Mouse (Mus musculus) liver, embryonic 16.5 days (tissue): ENCODE results near the gene Tbc1d16. TPM values are rescaled to one million over a fixed set of nuclear protein-coding genes. Genes with fewer than 3 reads are reported as not detected.
"Not testable (repeated sequence)": the region's sequence is repeated elsewhere in the genome, so short reads cannot be mapped to it uniquely, and the experiment has no call there.

ENCODE experiments used
- ATAC-seq: fragments of 200-750 bp; cut with Nextera tagmentation; 2 replicates; pipeline ENCODE4 v1.8.0; 2017; ENCODE audit warnings: low read depth, mild to moderate bottlenecking, moderate number of reproducible peaks, moderate library complexity
- H3K27ac ChIP-seq: fragments of 300-500 bp; sonication (generic); 2 replicates; pipeline ENCODE4 v1.5.1; 2014; ENCODE audit warnings: mild to moderate bottlenecking, low read length
- H3K27me3 ChIP-seq: fragments of 300-500 bp; sonication (generic); 2 replicates; pipeline ENCODE4 v1.6.1; 2014; ENCODE audit warnings: low read depth, low read length, mixed read lengths; ENCODE audit not compliant: control insufficient read depth, insufficient read depth
- H3K36me3 ChIP-seq: fragments of 300-500 bp; sonication (generic); 2 replicates; pipeline ENCODE4 v1.6.1; 2014; ENCODE audit warnings: mild to moderate bottlenecking; ENCODE audit not compliant: control insufficient read depth, insufficient read depth
- H3K4me1 ChIP-seq: fragments of 300-500 bp; sonication (generic); 2 replicates; pipeline ENCODE4 v1.6.1; 2014; ENCODE audit warnings: low read depth, low read length, mixed read lengths; ENCODE audit not compliant: control insufficient read depth
- H3K4me2 ChIP-seq: fragments of 300-500 bp; sonication (generic); 2 replicates; pipeline ENCODE4 v1.6.1; 2014; ENCODE audit warnings: low read depth, low read length, mixed read lengths
- H3K4me3 ChIP-seq: fragments of 300-500 bp; sonication (generic); 2 replicates; pipeline ENCODE4 v1.5.1; 2014; ENCODE audit warnings: low read depth, mild to moderate bottlenecking, low read length
- H3K9ac ChIP-seq: fragments of 300-500 bp; sonication (generic); 2 replicates; pipeline ENCODE4 v1.6.1; 2014; ENCODE audit warnings: low read depth, low read length
- H3K9me3 ChIP-seq: fragments of 300-500 bp; sonication (generic); replicated peaks from 2 replicates; pipeline ENCODE4 v1.6.1; 2016; ENCODE audit warnings: low read length; ENCODE audit not compliant: control insufficient read depth
- WGBS: fragments of 180-500 bp; shearing (Covaris S2); extraction: QIAGEN DNeasy Blood & Tissue Kit; methylation state at CpG from one replicate; pipeline ENCODE4 v1.1.7; 2014; ENCODE audit not compliant: insufficient replicate concordance; 5-methylcytosine and 5-hydroxymethylcytosine counted together
- polyA plus RNA-seq: library from polyadenylated mRNA; unstranded; fragments of >200 nt; fragmentation: Nextera tagmentation; extraction: Ambion mirVana; gene quantifications from 2 replicates; pipeline ENCODE4 v1.2.1, GENCODE M21; 2015

Gene Tbc1d16
- polyA plus RNA-seq, 1 experiment from 2014 or later, result 1.8 TPM

- H3K9ac ChIP-seq, result no peak overlapping the region
- 12% methylated on average over 7 of the region's 7 CpGs for WGBS
- H3K4me3 ChIP-seq, result no peak overlapping the region
- H3K4me2 ChIP-seq, result no peak overlapping the region
- H3K9me3 ChIP-seq, result no peaks in the 10 kb centered on the region
- H3K36me3 ChIP-seq, result no peaks in the 10 kb centered on the region
- ATAC-seq, result no peak; the same call in 1 of the 2 replicates
- H3K27me3 ChIP-seq, result no peaks in the 10 kb centered on the region
- H3K27ac ChIP-seq, result no peak overlapping the region
- no peaks in the 10 kb centered on the region; the same call in 1 of the 2 replicates for H3K4me1 ChIP-seq
These were observed 117.0 kb downstream of the Tbc1d16 start for GRCm38 (mm10) chr11:119111345-119111744.

DNA sequence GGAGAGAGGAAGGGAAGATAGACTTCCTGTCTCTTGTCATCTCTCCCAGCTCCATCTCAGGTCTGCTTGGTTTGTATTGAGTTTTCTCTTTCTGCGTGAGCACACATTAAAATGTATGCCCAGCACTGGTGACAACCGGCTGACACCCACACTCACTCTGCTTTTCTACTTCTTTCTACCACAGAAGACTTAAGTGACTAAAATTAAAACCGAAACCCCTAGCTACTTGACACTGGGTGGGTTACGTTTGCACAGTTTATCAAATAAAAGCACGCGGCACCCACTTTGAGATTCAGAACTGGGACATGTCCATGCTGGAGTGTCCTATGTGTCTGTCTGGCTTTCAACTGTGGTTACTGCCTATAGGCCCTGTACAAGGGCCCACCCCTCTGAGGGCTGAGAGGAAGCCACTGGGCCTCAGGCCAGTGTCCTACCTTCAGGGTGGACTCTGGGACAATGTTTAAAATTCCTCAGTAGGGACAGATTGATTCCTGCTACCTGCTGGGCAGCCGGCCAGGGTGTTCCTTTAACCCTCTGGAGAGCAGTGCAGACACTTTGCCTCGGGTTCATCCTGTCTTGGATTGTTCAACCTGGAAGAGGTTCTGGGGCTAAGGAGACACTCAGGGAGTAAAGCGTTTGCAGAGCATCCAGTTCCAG is 118.8 kb downstream of the Tbc1d16 start:
- ATAC-seq, result peak; percentile 85
- H3K4me1 ChIP-seq, result peaks cover 3% of the 10 kb centered on the region
- WGBS, result 50% methylated on average over 9 of the region's 9 CpGs

GRCm38 (mm10) chr11:119108573-119109263 is 119.6 kb downstream of the Tbc1d16 start:
- no peak overlapping the region for H3K27ac ChIP-seq
- H3K9ac ChIP-seq, result no peak overlapping the region
- peaks cover 3% of the 10 kb centered on the region for H3K4me1 ChIP-seq
- H3K4me2 ChIP-seq, result no peak overlapping the region
- no peaks in the 10 kb centered on the region for H3K27me3 ChIP-seq
- ATAC-seq, result no peak
- no peaks in the 10 kb centered on the region for H3K9me3 ChIP-seq
- H3K4me3 ChIP-seq, result no peak overlapping the region
- 52% methylated on average over 10 of the region's 10 CpGs for WGBS
- no peaks in the 10 kb centered on the region for H3K36me3 ChIP-seq

More for the DNA sequence above, 118.8 kb downstream of the Tbc1d16 start:
- no peak overlapping the region for H3K9ac ChIP-seq
- H3K27ac ChIP-seq, result peak overlapping the region; percentile 62
- H3K27me3 ChIP-seq, result no peaks in the 10 kb centered on the region
- H3K4me2 ChIP-seq, result no peak overlapping the region
- no peaks in the 10 kb centered on the region for H3K36me3 ChIP-seq
- no peak overlapping the region for H3K4me3 ChIP-seq
- no peaks in the 10 kb centered on the region for H3K9me3 ChIP-seq

DNA sequence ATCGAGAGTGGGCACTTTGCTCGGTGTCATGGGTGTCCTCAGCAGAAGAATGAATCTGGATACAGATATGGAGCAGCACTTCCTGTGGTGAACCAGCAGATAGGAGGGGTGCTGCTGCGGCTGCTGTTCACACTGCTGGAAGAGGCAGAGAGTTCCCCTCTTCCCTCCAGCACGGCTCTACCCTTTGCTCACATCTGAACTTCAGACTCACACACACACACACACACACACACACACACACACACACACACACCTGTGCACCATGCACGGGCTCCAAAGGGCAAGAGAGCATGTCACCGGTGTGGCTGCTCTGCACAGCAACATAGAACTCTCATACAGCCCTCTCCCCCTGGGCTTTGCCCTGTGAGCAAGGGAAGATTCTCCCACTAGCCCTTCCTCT is 122.0 kb downstream of the Tbc1d16 start:
- H3K27ac ChIP-seq, result no peak overlapping the region
- WGBS, result 15% methylated on average over 6 of the region's 6 CpGs
- H3K9ac ChIP-seq, result no peak overlapping the region

GRCm38 (mm10) chr11:119105748-119106147 is 122.6 kb downstream of the Tbc1d16 start:
- no peaks in the 10 kb centered on the region for H3K9me3 ChIP-seq
- H3K27me3 ChIP-seq, result no peaks in the 10 kb centered on the region
- no peak overlapping the region for H3K27ac ChIP-seq
- H3K9ac ChIP-seq, result no peak overlapping the region
- peaks cover 3% of the 10 kb centered on the region for H3K4me1 ChIP-seq
- no peak overlapping the region for H3K4me2 ChIP-seq
- 36% methylated on average over 8 of the region's 8 CpGs for WGBS
- H3K36me3 ChIP-seq, result no peaks in the 10 kb centered on the region
- ATAC-seq, result no peak
- H3K4me3 ChIP-seq, result no peak overlapping the region

More for the DNA sequence above, 122.0 kb downstream of the Tbc1d16 start:
- Histone ChIP-seq H3K27me3 (no peaks in the 10 kb centered on the region), H3K4me1 (peaks cover 3% of the 10 kb centered on the region), H3K4me2 (no peak overlapping the region), H3K4me3 (no peak overlapping the region), H3K9me3 (no peaks in the 10 kb centered on the region), H3K36me3 (no peaks in the 10 kb centered on the region)
- peak; percentile 63 for ATAC-seq

DNA sequence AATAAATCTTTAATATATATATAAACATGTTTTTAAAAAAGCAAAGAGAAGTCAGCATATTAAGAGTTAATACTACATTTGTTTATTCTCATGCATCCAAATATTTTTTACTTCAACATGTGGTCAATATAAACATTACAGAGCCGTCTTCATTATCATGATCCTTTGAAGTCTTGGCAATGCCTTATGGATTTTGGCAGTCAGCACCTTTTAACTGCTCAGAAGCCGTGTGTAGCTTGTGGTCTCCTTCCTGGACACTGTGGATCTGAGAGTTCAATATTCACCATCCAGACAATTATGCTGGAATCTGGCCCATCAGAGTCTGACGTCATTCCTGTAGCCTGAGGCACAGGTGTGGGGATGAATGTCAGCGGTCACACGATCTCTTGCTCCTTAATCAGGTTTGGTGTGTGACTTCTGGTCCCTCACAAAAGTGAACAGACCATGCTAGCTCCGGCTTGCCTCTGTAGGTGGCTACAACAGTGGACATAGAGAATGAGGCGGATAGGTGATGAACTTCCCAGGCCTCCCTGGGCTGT is 123.2 kb downstream of the Tbc1d16 start:
- Histone ChIP-seq H3K4me1 (peaks cover 3% of the 10 kb centered on the region), H3K36me3 (no peaks in the 10 kb centered on the region), H3K27ac (no peak overlapping the region), H3K9ac (no peak overlapping the region), H3K9me3 (no peaks in the 10 kb centered on the region), H3K4me2 (no peak overlapping the region), H3K27me3 (no peaks in the 10 kb centered on the region), H3K4me3 (no peak overlapping the region)
- 61% methylated on average over 7 of the region's 7 CpGs for WGBS
- no peak for ATAC-seq

DNA sequence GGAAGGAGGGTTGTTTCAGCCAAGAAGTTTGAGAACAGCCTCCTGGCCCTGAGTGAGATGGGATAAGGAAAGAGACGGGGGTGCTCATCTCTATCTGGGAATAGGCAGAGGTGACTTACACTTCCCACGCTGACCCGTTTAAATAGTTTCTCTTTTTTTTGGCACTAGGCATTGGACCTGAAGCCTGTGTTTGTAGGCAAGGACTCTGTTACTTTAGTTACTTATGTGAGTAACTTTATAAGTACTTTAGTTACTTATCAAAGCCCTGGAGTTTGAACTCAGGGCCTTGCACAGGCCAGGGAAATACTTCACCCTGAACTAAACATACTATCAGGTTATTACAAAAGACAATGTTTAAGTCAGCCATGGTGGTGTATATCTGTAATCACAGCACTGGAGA is 124.3 kb downstream of the Tbc1d16 start:
- WGBS, result 62% methylated on average over 3 of the region's 3 CpGs

DNA sequence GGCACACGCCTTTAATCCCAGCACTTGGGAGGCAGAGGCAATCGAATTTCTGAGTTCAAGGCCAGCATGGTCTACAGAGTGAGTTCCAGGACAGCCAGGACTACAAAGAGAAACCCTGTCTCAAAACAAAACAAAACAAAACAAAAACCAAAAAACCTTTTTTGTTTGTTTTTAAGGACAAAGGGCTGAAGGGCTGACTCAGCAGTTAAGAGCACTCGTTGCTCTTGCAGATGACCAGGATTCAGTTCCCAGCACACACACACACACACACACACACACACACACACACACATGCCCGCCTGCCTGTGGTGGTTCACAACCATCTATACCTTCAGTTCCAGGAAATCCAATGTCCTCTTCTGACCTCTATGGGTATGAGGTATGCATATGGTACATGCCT is 127.9 kb downstream of the Tbc1d16 start:
- H3K4me3 ChIP-seq, H3K4me1 ChIP-seq, H3K27ac ChIP-seq, H3K9ac ChIP-seq, H3K27me3 ChIP-seq, H3K36me3 ChIP-seq, ATAC-seq, H3K4me2 ChIP-seq, H3K9me3 ChIP-seq: not testable (repeated sequence)
- 36% methylated on average over 4 of the region's 4 CpGs for WGBS

More for the DNA sequence above, 124.3 kb downstream of the Tbc1d16 start:
- Histone ChIP-seq H3K36me3 (no peaks in the 10 kb centered on the region), H3K4me3 (no peak overlapping the region), H3K27ac (no peak overlapping the region), H3K27me3 (no peaks in the 10 kb centered on the region), H3K4me1 (peaks cover 3% of the 10 kb centered on the region), H3K4me2 (no peak overlapping the region), H3K9me3 (no peaks in the 10 kb centered on the region), H3K9ac (no peak overlapping the region)
- ATAC-seq, result no peak

- Histone ChIP-seq H3K27ac (no peak overlapping the region), H3K4me2 (no peak overlapping the region), H3K4me1 (no peaks in the 10 kb centered on the region), H3K27me3 (no peaks in the 10 kb centered on the region; the same call in 1 of the 2 replicates), H3K9ac (no peak overlapping the region), H3K9me3 (no peaks in the 10 kb centered on the region), H3K4me3 (no peak overlapping the region), H3K36me3 (no peaks in the 10 kb centered on the region)
- no peak for ATAC-seq
- WGBS, result 47% methylated on average over 4 of the region's 4 CpGs
These were observed 130.1 kb downstream of the Tbc1d16 start for GRCm38 (mm10) chr11:119098202-119098601.
